Mouse (Mus musculus) layer of hippocampus, adult 2 months (tissue): Measurements from ENCODE around the gene Atp2a2. TPM values are rescaled to one million over a fixed set of nuclear protein-coding genes. Genes with fewer than 3 reads are reported as not detected.
"Not testable (repeated sequence)": the region's sequence is repeated elsewhere in the genome, so short reads cannot be mapped to it uniquely, and the experiment has no call there.

Experiments
- DNase-seq, 2 experiments: peaks; one replicate each; pipeline ENCODE4 v3.0.0; 2022; ENCODE audit warnings: low spot score in 2 of 2
- H3K27ac ChIP-seq: fragments of 200-600 bp; 2 replicates; pipeline ENCODE4 v1.8.1; 2022
- H3K4me3 ChIP-seq: fragments of 200-600 bp; 2 replicates; pipeline ENCODE4 v1.8.1; 2022; ENCODE audit warnings: mild to moderate bottlenecking
- CTCF ChIP-seq: fragments of 200-600 bp; conservative IDR thresholded peaks from 2 replicates; pipeline ENCODE4 v1.8.1; 2022; ENCODE audit warnings: antibody characterized with exemption, mild to moderate bottlenecking, moderate library complexity
- total RNA-seq, 2 experiments: library from RNA; stranded (reverse); gene quantifications; 2 replicates each; pipeline ENCODE4 v1.2.3; 2021

Atp2a2 gene
- total RNA-seq, 2 experiments from 2014 or later: 588 to 630 TPM

- no peak overlapping the region for H3K27ac ChIP-seq
- H3K4me3 ChIP-seq: no peak overlapping the region
- no peak for DNase-seq
- no peak for TF ChIP-seq CTCF
These were observed 22.9 kb downstream of the Atp2a2 start for GRCm38 (mm10) chr5:122479131-122479530.

- no peak for TF ChIP-seq CTCF
- DNase-seq: no peak
- Histone ChIP-seq H3K4me3 (no peak overlapping the region), H3K27ac (no peak overlapping the region)
These were observed 24.5 kb downstream of the Atp2a2 start for GRCm38 (mm10) chr5:122477492-122477891.

- Histone ChIP-seq H3K4me3 (no peak overlapping the region), H3K27ac (no peak overlapping the region)
- no peak for TF ChIP-seq CTCF
- DNase-seq: no peak
These were observed 25.9 kb downstream of the Atp2a2 start for GRCm38 (mm10) chr5:122476078-122476477.

- Histone ChIP-seq H3K27ac (no peak overlapping the region), H3K4me3 (no peak overlapping the region)
- TF ChIP-seq CTCF: peak; percentile 53
- no peak for DNase-seq
These were observed 27.2 kb downstream of the Atp2a2 start for GRCm38 (mm10) chr5:122474643-122475363.

DNA sequence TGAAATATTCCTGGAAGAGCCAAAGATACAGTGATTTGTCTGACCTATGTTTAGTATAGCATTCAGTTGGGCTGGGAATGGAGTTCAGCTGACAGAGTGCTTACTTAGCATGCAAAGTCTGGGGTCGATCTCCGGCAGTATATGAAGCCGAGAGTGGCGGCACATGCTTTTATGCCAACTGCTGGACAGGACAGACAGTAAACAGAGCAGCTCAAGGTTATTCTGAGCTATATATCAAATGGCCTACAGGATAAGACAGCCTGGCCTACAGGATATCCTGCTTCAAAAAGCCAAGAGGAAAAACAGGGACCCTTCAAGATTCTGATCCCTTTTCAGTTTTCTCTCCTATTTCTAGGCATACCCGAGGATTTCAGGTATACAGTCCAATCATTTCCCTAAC is 30.4 kb downstream of the Atp2a2 start:
- H3K27ac ChIP-seq: no peak overlapping the region
- no peak for TF ChIP-seq CTCF
- DNase-seq: no peak
- no peak overlapping the region for H3K4me3 ChIP-seq

- no peak for TF ChIP-seq CTCF
- no peak overlapping the region for H3K27ac ChIP-seq
- no peak overlapping the region for H3K4me3 ChIP-seq
- no peak for DNase-seq
These were observed 40.6 kb downstream of the Atp2a2 start for GRCm38 (mm10) chr5:122461431-122461830.

DNA sequence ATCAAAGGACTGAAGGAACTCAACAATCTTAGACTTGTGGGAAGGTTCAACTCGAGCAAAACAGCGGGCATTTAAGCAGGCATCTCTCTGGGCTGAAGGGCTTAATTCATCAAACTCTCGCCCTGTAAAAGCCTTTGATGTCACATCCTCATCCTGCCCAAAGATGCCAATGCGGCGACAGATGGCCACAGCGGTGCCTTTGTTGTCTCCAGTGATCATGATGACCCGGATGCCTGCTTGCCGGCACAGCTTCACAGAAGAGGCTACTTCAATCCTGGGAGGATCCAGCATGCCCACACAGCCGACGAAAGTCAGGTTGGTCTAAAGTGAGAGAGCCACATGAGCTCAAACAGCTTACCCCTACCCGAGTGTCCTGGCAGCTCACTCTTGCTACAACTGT is 41.4 kb downstream of the Atp2a2 start:
- Histone ChIP-seq H3K27ac (no peak overlapping the region; the same call in 1 of the 2 replicates), H3K4me3 (no peak overlapping the region)
- TF ChIP-seq CTCF: no peak
- no peak for DNase-seq

- H3K4me3 ChIP-seq: no peak overlapping the region
- no peak for TF ChIP-seq CTCF
- no peak overlapping the region for H3K27ac ChIP-seq
- DNase-seq: no peak
These were observed 42.7 kb downstream of the Atp2a2 start for GRCm38 (mm10) chr5:122459335-122459734.

GRCm38 (mm10) chr5:122458066-122458465 is 44.0 kb downstream of the Atp2a2 start:
- H3K27ac ChIP-seq: no peak overlapping the region
- no peak for TF ChIP-seq CTCF

GRCm38 (mm10) chr5:122457054-122457453 is 45.0 kb downstream of the Atp2a2 start:
- H3K27ac ChIP-seq, DNase-seq, H3K4me3 ChIP-seq: not testable (repeated sequence)
- TF ChIP-seq CTCF: peak; percentile 53

More at GRCm38 (mm10) chr5:122458066-122458465, 44.0 kb downstream of the Atp2a2 start:
- DNase-seq: no peak
- H3K4me3 ChIP-seq: no peak overlapping the region

- no peak for DNase-seq
- Histone ChIP-seq H3K27ac (no peak overlapping the region), H3K4me3 (no peak overlapping the region)
- TF ChIP-seq CTCF: no peak
These were observed 46.4 kb downstream of the Atp2a2 start for GRCm38 (mm10) chr5:122455584-122455983.

- Histone ChIP-seq H3K4me3 (no peak overlapping the region), H3K27ac (peak overlapping the region; percentile 23; the same call in 1 of the 2 replicates)
- no peak for DNase-seq
- no peak for TF ChIP-seq CTCF
These were observed 47.1 kb downstream of the Atp2a2 start for GRCm38 (mm10) chr5:122454883-122455282.

GRCm38 (mm10) chr5:122454442-122454841 is 47.6 kb downstream of the Atp2a2 start:
- Histone ChIP-seq H3K27ac (peak overlapping the region; percentile 55), H3K4me3 (no peak overlapping the region)
- TF ChIP-seq CTCF: no peak
- no peak for DNase-seq

DNA sequence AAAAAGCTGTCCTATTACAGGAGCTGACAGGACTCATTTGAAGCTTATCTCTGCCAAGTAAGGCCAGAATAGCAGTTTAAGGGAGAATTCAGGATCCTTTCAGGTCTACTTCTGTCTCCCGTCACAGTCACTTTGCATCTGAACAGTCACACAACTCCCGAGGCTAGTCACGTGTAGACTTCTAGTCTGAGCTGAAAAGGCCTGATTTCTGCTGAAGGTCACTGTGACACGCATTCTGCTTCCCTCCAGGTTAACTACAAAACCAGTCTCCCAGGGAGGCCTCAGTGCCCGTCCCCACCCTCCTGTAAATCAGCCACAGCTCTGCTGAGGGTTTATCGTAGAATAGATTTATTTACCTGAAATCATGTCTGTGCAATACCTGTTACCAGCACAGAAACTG is 48.8 kb downstream of the Atp2a2 start:
- Histone ChIP-seq H3K27ac (no peak overlapping the region), H3K4me3 (no peak overlapping the region)
- no peak for TF ChIP-seq CTCF
- DNase-seq: no peak
